Mouse (Mus musculus) embryonic fibroblast, embryonic 13.5 days (primary cell): ENCODE results near the gene Zfp281.

Experiments
- CTCF ChIP-seq: IDR thresholded peaks from 2 replicates; pipeline ENCODE4 v1.5.1; 2011; ENCODE audit warnings: mild to moderate bottlenecking, control low read depth, low read length, moderate library complexity, borderline replicate concordance; ENCODE audit not compliant: insufficient read depth
- POLR2A ChIP-seq: IDR thresholded peaks from 2 replicates; pipeline ENCODE4 v1.6.1; 2011; ENCODE audit warnings: low read depth, mild to moderate bottlenecking, control low read depth, low read length, moderate library complexity

- TF ChIP-seq CTCF, result no peak
- no peak for TF ChIP-seq POLR2A
These were observed 23.3 kb upstream of the Zfp281 start for GRCm38 (mm10) chr1:136601346-136601888.
